Mouse (Mus musculus) intestine, embryonic 16.5 days (tissue): Measurements from ENCODE around the gene Ercc1. TPM values are rescaled to one million over a fixed set of nuclear protein-coding genes. Genes with fewer than 3 reads are reported as not detected.
A peak's percentile ranks its signal among the peaks of the same experiment; 100 is the strongest.

Experiments used
- ATAC-seq: fragments of 200-750 bp; cut with Nextera tagmentation; 2 replicates; pipeline ENCODE4 v1.8.0; 2017; ENCODE audit warnings: moderate TSS enrichment, moderate library complexity
- H3K27ac ChIP-seq: fragments of 300-500 bp; sonication (generic); 2 replicates; pipeline ENCODE4 v1.5.1; 2014; ENCODE audit warnings: mild to moderate bottlenecking, low read length
- H3K27me3 ChIP-seq: fragments of 300-500 bp; sonication (generic); replicated peaks from 2 replicates; pipeline ENCODE4 v1.6.1; 2014; ENCODE audit warnings: low read length, control low read depth, mixed read lengths; ENCODE audit not compliant: control insufficient read depth, insufficient read depth
- H3K36me3 ChIP-seq: fragments of 300-500 bp; sonication (generic); 2 replicates; pipeline ENCODE4 v1.6.1; 2014; ENCODE audit warnings: low read length, control low read depth; ENCODE audit not compliant: control insufficient read depth, insufficient read depth
- H3K4me1 ChIP-seq: fragments of 300-500 bp; sonication (generic); 2 replicates; pipeline ENCODE4 v1.6.1; 2014; ENCODE audit warnings: low read length, control low read depth, mixed read lengths; ENCODE audit not compliant: control insufficient read depth, insufficient read depth
- H3K4me2 ChIP-seq: fragments of 300-500 bp; sonication (generic); 2 replicates; pipeline ENCODE4 v1.6.1; 2014; ENCODE audit warnings: low read depth, low read length, control low read depth
- H3K4me3 ChIP-seq: fragments of 300-500 bp; sonication (generic); 2 replicates; pipeline ENCODE4 v1.5.1; 2014; ENCODE audit warnings: mild to moderate bottlenecking, low read length
- H3K9ac ChIP-seq: fragments of 300-500 bp; sonication (generic); 2 replicates; pipeline ENCODE4 v1.6.1; 2014; ENCODE audit warnings: low read depth, low read length
- H3K9me3 ChIP-seq: fragments of 300-500 bp; sonication (generic); 2 replicates; pipeline ENCODE4 v1.6.1; 2016; ENCODE audit warnings: low read length, control low read depth; ENCODE audit not compliant: control insufficient read depth
- WGBS: fragments of 180-500 bp; shearing (Covaris S2); extraction: QIAGEN DNeasy Blood & Tissue Kit; methylation state at CpG from one replicate; pipeline ENCODE4 v1.1.7; 2014; 5-methylcytosine and 5-hydroxymethylcytosine counted together
- polyA plus RNA-seq: library from polyadenylated mRNA; unstranded; fragments of >200 nt; fragmentation: Nextera tagmentation; extraction: Ambion mirVana; gene quantifications from 2 replicates; pipeline ENCODE4 v1.2.1, GENCODE M21; 2015

Ercc1 gene
- polyA plus RNA-seq = 45.8 and 51.3 TPM in 2 replicates

GRCm38 (mm10) chr7:19344237-19344847 lies at the start of gene Ercc1:
TSS of gene Ercc1 (plus strand) at chr7:19344778.
- peaks cover 30% of the 10 kb centered on the region for H3K4me1 ChIP-seq
- H3K4me2 ChIP-seq = peak within 1 kb of the TSS; percentile 95
- H3K9ac ChIP-seq = peak within 1 kb of the TSS; percentile 81
- peak; percentile 5; the same call in 1 of the 2 replicates for ATAC-seq
- H3K27me3 ChIP-seq = no peaks in the 10 kb centered on the region
- H3K4me3 ChIP-seq = peak within 1 kb of the TSS; percentile 87
- peak within 1 kb of the TSS; percentile 89 for H3K27ac ChIP-seq
- 0 out of 2 replicates have a peak, but pooled peaks cover 5% of the 10 kb centered on the region for H3K36me3 ChIP-seq
- no peaks in the 10 kb centered on the region for H3K9me3 ChIP-seq
- 20% methylated on average over 12 of the region's 12 CpGs for WGBS

GRCm38 (mm10) chr7:19295503-19296185 lies 48.9 kb upstream of the Ercc1 start:
- no peak overlapping the region for H3K27ac ChIP-seq
- 11% methylated on average over 21 of the region's 22 CpGs for WGBS
- H3K9ac ChIP-seq = peak overlapping the region; percentile 68
- H3K4me3 ChIP-seq = peak overlapping the region; percentile 46
- peak overlapping the region; percentile 71 for H3K4me2 ChIP-seq
- ATAC-seq = peak; percentile 75
- H3K9me3 ChIP-seq = no peaks in the 10 kb centered on the region
- H3K27me3 ChIP-seq = no peaks in the 10 kb centered on the region
- peaks cover 13% of the 10 kb centered on the region for H3K4me1 ChIP-seq
- no peaks in the 10 kb centered on the region for H3K36me3 ChIP-seq

GRCm38 (mm10) chr7:19297034-19297433 lies 47.5 kb upstream of the Ercc1 start:
- no peak for ATAC-seq
- WGBS = 83% methylated on average over 6 of the region's 6 CpGs
- H3K9me3 ChIP-seq = no peaks in the 10 kb centered on the region

GRCm38 (mm10) chr7:19297794-19298193 lies 46.8 kb upstream of the Ercc1 start:
- H3K36me3 ChIP-seq = no peaks in the 10 kb centered on the region
- ATAC-seq = no peak
- 91% methylated on average over 5 of the region's 5 CpGs for WGBS

More at GRCm38 (mm10) chr7:19297034-19297433, 47.5 kb upstream of the Ercc1 start:
- no peak overlapping the region for H3K4me2 ChIP-seq
- H3K4me3 ChIP-seq = no peak overlapping the region
- peaks cover 7% of the 10 kb centered on the region for H3K27me3 ChIP-seq
- no peak overlapping the region for H3K9ac ChIP-seq
- H3K36me3 ChIP-seq = no peaks in the 10 kb centered on the region
- no peak overlapping the region for H3K27ac ChIP-seq
- peaks cover 8% of the 10 kb centered on the region for H3K4me1 ChIP-seq

GRCm38 (mm10) chr7:19299194-19299593 lies 45.4 kb upstream of the Ercc1 start:
- Histone ChIP-seq H3K4me2 (no peak overlapping the region), H3K9ac (no peak overlapping the region), H3K4me1 (peaks cover 15% of the 10 kb centered on the region), H3K27ac (no peak overlapping the region), H3K36me3 (no peaks in the 10 kb centered on the region), H3K27me3 (peaks cover 20% of the 10 kb centered on the region), H3K9me3 (no peaks in the 10 kb centered on the region), H3K4me3 (no peak overlapping the region)
- WGBS = 22% methylated on average over 3 of the region's 3 CpGs
- no peak for ATAC-seq

More at GRCm38 (mm10) chr7:19297794-19298193, 46.8 kb upstream of the Ercc1 start:
- Histone ChIP-seq H3K4me1 (peaks cover 8% of the 10 kb centered on the region), H3K4me2 (no peak overlapping the region), H3K9me3 (no peaks in the 10 kb centered on the region), H3K9ac (no peak overlapping the region), H3K27me3 (peaks cover 11% of the 10 kb centered on the region), H3K4me3 (no peak overlapping the region), H3K27ac (no peak overlapping the region)

GRCm38 (mm10) chr7:19300501-19301421 lies 43.8 kb upstream of the Ercc1 start:
- Histone ChIP-seq H3K36me3 (no peaks in the 10 kb centered on the region), H3K27ac (no peak overlapping the region), H3K4me2 (peak overlapping the region; percentile 50), H3K9ac (0 out of 2 replicates have a peak overlapping the region, but pooled peaks have one; percentile 16), H3K27me3 (peaks cover 33% of the 10 kb centered on the region), H3K4me3 (peak overlapping the region; percentile 48), H3K9me3 (no peaks in the 10 kb centered on the region), H3K4me1 (peaks cover 19% of the 10 kb centered on the region)
- WGBS = under 1% methylated on average over 29 of the region's 29 CpGs
- ATAC-seq = peak; percentile 82

- no peaks in the 10 kb centered on the region for H3K36me3 ChIP-seq
- no peaks in the 10 kb centered on the region for H3K9me3 ChIP-seq
- peaks cover 19% of the 10 kb centered on the region for H3K4me1 ChIP-seq
- peak overlapping the region; percentile 50 for H3K4me2 ChIP-seq
- H3K4me3 ChIP-seq = peak overlapping the region; percentile 48
- no peak overlapping the region for H3K27ac ChIP-seq
- H3K27me3 ChIP-seq = peaks cover 42% of the 10 kb centered on the region
- H3K9ac ChIP-seq = peak overlapping the region; percentile 42
- 8% methylated on average over 16 of the region's 16 CpGs for WGBS
- ATAC-seq = no peak
Measured at GRCm38 (mm10) chr7:19301461-19302263, 42.9 kb upstream of the Ercc1 start.

GRCm38 (mm10) chr7:19302264-19303045 lies 42.1 kb upstream of the Ercc1 start:
- peaks cover 19% of the 10 kb centered on the region for H3K4me1 ChIP-seq
- H3K4me3 ChIP-seq = peak overlapping the region; percentile 48; the same call in 1 of the 2 replicates
- peaks cover 49% of the 10 kb centered on the region for H3K27me3 ChIP-seq
- no peak for ATAC-seq
- peak overlapping the region; percentile 50; the same call in 1 of the 2 replicates for H3K4me2 ChIP-seq
- no peaks in the 10 kb centered on the region for H3K9me3 ChIP-seq
- H3K36me3 ChIP-seq = no peaks in the 10 kb centered on the region
- H3K27ac ChIP-seq = no peak overlapping the region
- no peak overlapping the region for H3K9ac ChIP-seq
- WGBS = 51% methylated on average over 13 of the region's 13 CpGs
